Mouse (Mus musculus): ENCODE data around the gene Thy1. TPM values are rescaled to one million over a fixed set of nuclear protein-coding genes. Genes with fewer than 3 reads are reported as not detected.

The Thy1 gene
- total RNA-seq, 2 experiments from 2014 or later = 14.8 to 20.2 TPM

- no peak for DNase-seq
Observed at GRCm38 (mm10) chr9:44033957-44034727, 9.0 kb upstream of the Thy1 start.

GRCm38 (mm10) chr9:44037106-44037505 lies 6.1 kb upstream of the Thy1 start:
- DNase-seq = no peak

DNA sequence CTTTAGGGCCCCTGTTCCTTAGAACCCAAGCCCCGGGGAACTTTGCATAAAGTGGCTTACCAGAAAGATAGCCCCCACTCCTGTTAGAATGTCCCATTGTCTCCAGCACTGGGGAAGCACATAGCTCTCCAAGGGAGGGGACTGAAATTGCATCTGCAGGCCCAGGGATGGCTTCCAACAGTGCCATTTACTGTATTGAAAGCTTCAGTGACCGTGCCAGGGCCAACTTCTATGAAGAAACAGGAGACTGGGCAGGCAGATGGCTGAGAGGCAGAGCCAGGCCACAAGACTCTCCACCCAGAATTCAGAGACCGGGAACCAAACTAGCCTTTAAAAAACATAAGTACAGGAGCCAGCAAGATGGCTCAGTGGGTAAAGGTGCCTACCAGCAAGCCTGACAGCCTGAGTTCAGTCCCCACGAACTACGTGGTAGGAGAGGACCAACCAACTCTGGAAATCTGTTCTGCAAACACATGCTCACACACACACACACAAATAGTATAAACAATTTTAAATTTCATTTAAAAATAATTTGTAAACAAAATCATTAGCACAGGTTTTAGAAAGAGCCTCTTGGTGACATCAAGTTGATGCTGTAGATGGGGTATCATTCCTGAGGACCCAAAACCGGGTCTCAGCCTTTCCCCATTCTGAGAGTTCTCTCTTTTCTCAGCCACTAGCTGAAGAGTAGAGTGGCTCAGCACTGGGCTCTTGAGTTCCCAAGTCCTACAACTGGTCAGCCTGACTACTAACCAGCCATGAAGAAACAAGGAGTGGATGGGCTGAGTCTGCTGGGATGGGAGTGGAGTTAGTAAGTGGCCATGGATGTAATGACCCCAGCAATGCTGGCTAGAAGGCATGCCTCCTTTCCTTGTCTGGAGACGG lies 1.4 kb upstream of the Thy1 start:
- no peak for DNase-seq

- DNase-seq = no peak
Observed at GRCm38 (mm10) chr9:44042396-44042680, 846 bp upstream of the Thy1 start.

GRCm38 (mm10) chr9:44043708-44044425 lies 683 bp downstream of the Thy1 start:
- DNase-seq = no peak

- DNase-seq = no peak
Observed at GRCm38 (mm10) chr9:44044426-44045157, 1.4 kb downstream of the Thy1 start.

DNA sequence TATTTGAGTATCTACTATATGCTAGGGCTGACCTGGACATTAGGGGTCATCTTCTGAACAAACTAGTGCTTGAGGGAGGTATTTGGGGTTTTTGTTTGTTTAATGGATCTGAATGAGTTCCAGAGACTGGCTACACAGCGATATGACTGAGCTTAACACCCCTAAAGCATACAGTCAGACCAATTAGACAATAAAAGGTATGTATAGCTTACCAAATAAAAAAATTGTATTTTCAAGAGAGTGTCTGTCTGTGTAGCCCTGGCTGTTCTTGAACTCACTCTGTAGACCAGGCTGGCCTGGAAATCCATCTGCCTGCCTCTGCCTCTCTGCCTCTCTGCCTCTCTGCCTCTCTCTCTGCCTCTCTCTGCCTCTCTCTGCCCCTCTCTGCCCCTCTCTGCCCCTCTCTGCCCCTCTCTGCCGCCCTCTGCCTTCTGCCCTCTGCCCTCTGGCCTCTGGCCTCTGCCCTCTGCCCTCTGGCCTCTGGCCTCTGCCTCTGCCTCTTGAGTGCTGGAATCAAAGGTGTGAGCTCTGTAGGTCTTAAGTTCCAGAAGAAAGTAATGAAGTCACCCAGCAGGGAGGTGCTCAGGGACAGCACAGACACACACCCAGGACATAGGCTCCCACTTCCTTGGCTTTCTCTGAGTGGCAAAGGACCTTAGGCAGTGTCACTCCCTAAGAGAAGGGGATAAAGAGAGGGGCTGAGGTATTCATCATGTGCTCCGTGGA lies 2.1 kb downstream of the Thy1 start:
- no peak for DNase-seq

DNA sequence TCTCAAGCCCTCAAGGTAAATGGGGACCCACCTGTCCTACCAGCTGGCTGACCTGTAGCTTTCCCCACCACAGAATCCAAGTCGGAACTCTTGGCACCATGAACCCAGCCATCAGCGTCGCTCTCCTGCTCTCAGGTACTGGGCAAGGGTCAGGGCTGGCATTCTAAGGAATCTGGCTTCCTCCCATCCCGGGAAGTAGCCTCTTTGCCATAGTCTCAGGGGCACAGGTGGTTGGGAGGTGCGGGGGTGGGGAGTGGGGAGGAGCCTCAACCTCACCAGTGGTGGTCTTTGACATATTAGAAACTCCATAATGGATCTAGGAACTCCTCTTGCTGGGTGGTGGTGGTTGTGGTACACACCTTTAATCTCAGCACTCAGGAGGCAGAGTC lies 2.7 kb downstream of the Thy1 start:
- no peak for DNase-seq

GRCm38 (mm10) chr9:44046426-44046825 lies 3.2 kb downstream of the Thy1 start:
- no peak for DNase-seq

DNA sequence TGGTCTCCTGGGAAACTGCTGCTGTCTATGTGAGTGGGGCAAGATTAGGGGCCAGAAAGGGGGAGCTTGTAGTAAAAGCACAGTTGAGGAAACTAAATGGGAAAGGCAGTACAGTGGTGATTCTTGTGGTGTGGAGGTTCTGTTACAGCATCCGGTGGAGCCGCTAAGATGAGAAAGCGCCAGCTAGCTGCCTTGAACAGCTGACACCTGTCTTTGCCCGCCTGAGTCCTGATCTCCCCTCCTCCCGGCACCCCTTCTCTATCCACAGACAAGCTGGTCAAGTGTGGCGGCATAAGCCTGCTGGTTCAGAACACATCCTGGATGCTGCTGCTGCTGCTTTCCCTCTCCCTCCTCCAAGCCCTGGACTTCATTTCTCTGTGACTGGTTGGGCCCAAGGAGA lies 3.9 kb downstream of the Thy1 start:
- no peak for DNase-seq

DNA sequence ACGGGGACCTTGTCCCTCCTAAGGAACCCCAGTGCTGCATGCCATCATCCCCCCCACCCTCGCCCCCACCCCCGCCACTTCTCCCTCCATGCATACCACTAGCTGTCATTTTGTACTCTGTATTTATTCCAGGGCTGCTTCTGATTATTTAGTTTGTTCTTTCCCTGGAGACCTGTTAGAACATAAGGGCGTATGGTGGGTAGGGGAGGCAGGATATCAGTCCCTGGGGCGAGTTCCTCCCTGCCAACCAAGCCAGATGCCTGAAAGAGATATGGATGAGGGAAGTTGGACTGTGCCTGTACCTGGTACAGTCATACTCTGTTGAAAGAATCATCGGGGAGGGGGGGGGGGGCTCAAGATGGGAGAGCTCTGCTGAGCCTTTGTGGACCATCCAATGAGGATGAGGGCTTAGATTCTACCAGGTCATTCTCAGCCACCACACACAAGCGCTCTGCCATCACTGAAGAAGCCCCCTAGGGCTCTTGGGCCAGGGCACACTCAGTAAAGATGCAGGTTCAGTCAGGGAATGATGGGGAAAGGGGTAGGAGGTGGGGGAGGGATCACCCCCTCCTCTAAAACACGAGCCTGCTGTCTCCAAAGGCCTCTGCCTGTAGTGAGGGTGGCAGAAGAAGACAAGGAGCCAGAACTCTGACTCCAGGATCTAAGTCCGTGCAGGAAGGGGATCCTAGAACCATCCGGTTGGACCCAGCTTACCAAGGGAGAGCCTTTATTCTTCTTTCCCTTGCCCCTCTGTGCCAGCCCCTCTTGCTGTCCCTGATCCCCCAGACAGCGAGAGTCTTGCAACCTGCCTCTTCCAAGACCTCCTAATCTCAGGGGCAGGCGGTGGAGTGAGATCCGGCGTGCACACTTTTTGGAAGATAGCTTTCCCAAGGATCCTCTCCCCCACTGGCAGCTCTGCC lies 4.6 kb downstream of the Thy1 start:
- DNase-seq = no peak

- no peak for DNase-seq
Observed at GRCm38 (mm10) chr9:44048541-44049380, 5.6 kb downstream of the Thy1 start.

- DNase-seq = no peak
Observed at GRCm38 (mm10) chr9:44049381-44050165, 6.4 kb downstream of the Thy1 start.

DNA sequence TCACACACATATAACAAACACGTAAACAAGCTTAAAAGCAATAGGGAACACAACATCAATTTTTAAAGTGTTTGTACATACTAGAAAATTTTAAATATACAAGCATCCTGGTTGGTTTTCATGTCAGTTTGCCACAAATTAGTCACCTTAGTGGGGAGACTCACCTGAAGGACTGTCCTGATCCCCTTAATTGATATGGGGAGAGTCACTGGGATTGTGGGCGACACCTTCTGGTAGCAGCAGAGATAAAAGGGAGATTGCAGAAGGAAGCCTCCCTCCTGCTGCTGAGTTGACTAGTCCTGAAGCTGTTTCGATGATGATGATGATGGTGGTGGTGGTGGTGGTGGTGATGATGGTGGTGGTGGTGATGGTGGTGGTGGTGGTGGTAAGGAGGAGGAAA lies 9.7 kb downstream of the Thy1 start:
- no peak for DNase-seq

DNA sequence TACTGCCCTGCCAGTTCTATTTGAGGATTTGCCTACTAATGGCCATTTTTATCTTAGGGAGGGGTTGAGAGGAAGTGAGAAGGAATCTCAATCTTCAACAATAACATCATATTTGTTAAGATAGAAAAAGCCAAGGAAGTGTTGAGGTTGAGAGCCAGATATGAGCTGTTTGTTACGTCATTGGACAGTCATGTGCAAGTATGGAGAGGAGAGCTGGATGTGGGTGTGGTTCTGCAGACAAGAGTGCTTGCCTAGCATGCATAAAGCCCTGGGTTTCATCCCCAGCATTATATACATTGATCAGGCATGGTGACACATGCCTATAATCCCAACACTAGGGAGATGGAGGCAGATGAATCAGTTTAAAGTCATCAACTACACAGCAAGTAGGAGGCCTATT lies 10.8 kb downstream of the Thy1 start:
- DNase-seq = no peak

DNA sequence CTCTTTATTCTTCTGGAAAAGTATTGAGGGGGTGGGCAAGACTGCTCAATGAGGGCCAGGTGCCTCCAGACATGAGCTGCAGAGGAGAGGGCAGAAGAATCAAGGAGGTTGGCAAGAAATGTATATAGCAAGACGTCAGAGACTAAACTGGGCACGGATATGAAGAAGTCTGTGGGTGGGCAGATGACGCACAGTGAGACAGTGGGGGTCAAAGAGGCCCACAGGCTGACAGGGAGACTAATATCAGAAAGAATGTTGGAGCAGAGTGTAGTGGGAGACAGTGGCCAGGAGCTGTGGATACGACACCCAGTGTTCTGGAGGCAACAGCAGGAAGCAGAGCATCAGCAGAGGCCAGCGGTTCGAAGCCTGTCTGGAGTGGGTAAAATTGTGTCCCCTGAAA lies 15.4 kb downstream of the Thy1 start:
- DNase-seq = no peak

- DNase-seq = no peak
Observed at GRCm38 (mm10) chr9:44065177-44065576, 22.0 kb downstream of the Thy1 start.

GRCm38 (mm10) chr9:44066785-44067225 lies 23.6 kb downstream of the Thy1 start, which contains the start of gene Usp2:
Gene Usp2 (plus strand): TSS chr9:44067021.
- DNase-seq = peak; percentile 98
